Mouse (Mus musculus) CH12.LX (cell line): ENCODE data around the gene Tjp3. TPM values are rescaled to one million over a fixed set of nuclear protein-coding genes. Genes with fewer than 3 reads are reported as not detected.

Experiments used
- DNase-seq: peaks from one replicate; pipeline ENCODE4 v3.0.0-alpha.2; 2013; ENCODE audit errors: extremely low read depth
- H3K27ac ChIP-seq: 2 replicates; pipeline ENCODE4 v1.5.1; 2012; ENCODE audit warnings: low read depth, mild to moderate bottlenecking, control low read depth, moderate library complexity; ENCODE audit not compliant: insufficient read depth
- H3K27me3 ChIP-seq: replicated peaks from 2 replicates; pipeline ENCODE3; 2012; ENCODE audit warnings: inconsistent platforms
- H3K36me3 ChIP-seq, 2 experiments: replicated peaks in 1 of 2; 2 replicates each; pipeline versions ENCODE3 to v1.6.1; 2012; ENCODE audit warnings: inconsistent platforms in 1 of 2, low read length in 1 of 2, mild to moderate bottlenecking in 1 of 2, mixed read lengths in 1 of 2, moderate library complexity in 1 of 2; ENCODE audit not compliant: control insufficient read depth in 1 of 2, insufficient read depth in 1 of 2
- H3K4me1 ChIP-seq, 2 experiments: 2 replicates each; pipeline ENCODE4 v1.6.1; 2012; ENCODE audit warnings: inconsistent platforms in 1 of 2, moderate library complexity in 1 of 2; ENCODE audit not compliant: insufficient read depth in 2 of 2, control insufficient read depth in 1 of 2
- H3K4me2 ChIP-seq: 2 replicates; pipeline ENCODE4 v1.6.1; 2012; ENCODE audit warnings: low read depth, mild to moderate bottlenecking, control low read depth; ENCODE audit not compliant: poor library complexity, insufficient read depth, severe bottlenecking
- H3K4me3 ChIP-seq, 3 experiments: fragments of 150-350 bp in 1 of 3; sonication (generic) in 1 of 3; replicated peaks in 1 of 3; 2 replicates each; pipeline versions ENCODE3 to v1.5.1; 2011 to 2012; ENCODE audit warnings: low read depth in 2 of 3, low read length in 2 of 3, mild to moderate bottlenecking in 2 of 3, moderate library complexity in 2 of 3, control low read depth in 1 of 3, improper control_type of control experiment in 1 of 3, inconsistent platforms in 1 of 3, mixed read lengths in 1 of 3; ENCODE audit not compliant: poor library complexity in 1 of 3
- H3K79me2 ChIP-seq: replicated peaks from 2 replicates; pipeline ENCODE4 v1.6.1; 2012; ENCODE audit warnings: mild to moderate bottlenecking, moderate library complexity; ENCODE audit not compliant: control insufficient read depth, poor library complexity, insufficient read depth, severe bottlenecking; ENCODE audit errors: extremely low read depth
- H3K9ac ChIP-seq: 2 replicates; pipeline ENCODE4 v1.6.1; 2012; ENCODE audit warnings: low read depth, mild to moderate bottlenecking, control low read depth, moderate library complexity; ENCODE audit not compliant: insufficient read depth
- H3K9me3 ChIP-seq: replicated peaks from 2 replicates; pipeline ENCODE3; 2012; ENCODE audit warnings: low read length, inconsistent platforms, mixed read lengths
- CTCF ChIP-seq, 2 experiments: IDR thresholded peaks in 1 of 2; conservative IDR thresholded peaks in 1 of 2; 2 replicates each; pipeline ENCODE4 v1.5.1; 2011 to 2012; ENCODE audit warnings: low read depth in 2 of 2, low read length in 2 of 2, improper control_type of control experiment in 1 of 2, inconsistent platforms in 1 of 2, mild to moderate bottlenecking in 1 of 2, moderate library complexity in 1 of 2
- ETS1 ChIP-seq: conservative IDR thresholded peaks from 2 replicates; pipeline ENCODE4 v1.6.1; 2012; ENCODE audit warnings: low read depth, mild to moderate bottlenecking, inconsistent platforms, low read length, improper control_type of control experiment, moderate library complexity
- GABPA ChIP-seq: IDR thresholded peaks from 2 replicates; pipeline ENCODE4 v1.6.1; 2012; ENCODE audit warnings: low read depth, low read length, improper control_type of control experiment, inconsistent platforms; ENCODE audit not compliant: insufficient replicate concordance
- JUND ChIP-seq: conservative IDR thresholded peaks from 2 replicates; pipeline ENCODE4 v1.6.1; 2011; ENCODE audit warnings: low read depth, low read length, improper control_type of control experiment
- KAT2A ChIP-seq: IDR thresholded peaks from 2 replicates; pipeline ENCODE4 v1.6.1; 2012; ENCODE audit warnings: low read length, improper control_type of control experiment, inconsistent platforms; ENCODE audit not compliant: insufficient replicate concordance
- MAFK ChIP-seq: IDR thresholded peaks from 2 replicates; pipeline ENCODE4 v1.6.1; 2011; ENCODE audit warnings: low read length, improper control_type of control experiment; ENCODE audit not compliant: insufficient replicate concordance
- MAX ChIP-seq: IDR thresholded peaks from 2 replicates; pipeline ENCODE4 v1.6.1; 2011; ENCODE audit warnings: low read length, improper control_type of control experiment
- MAZ ChIP-seq: IDR thresholded peaks from 2 replicates; pipeline ENCODE4 v1.6.1; 2012; ENCODE audit warnings: low read depth, mild to moderate bottlenecking, inconsistent platforms, low read length, improper control_type of control experiment, moderate library complexity
- MEF2A ChIP-seq: IDR thresholded peaks from 2 replicates; pipeline ENCODE4 v1.6.1; 2014; ENCODE audit warnings: low read depth, mild to moderate bottlenecking, inconsistent platforms, low read length, improper control_type of control experiment, borderline replicate concordance
- MXI1 ChIP-seq: IDR thresholded peaks from 2 replicates; pipeline ENCODE4 v1.6.1; 2011; ENCODE audit warnings: mild to moderate bottlenecking, low read depth, low read length, improper control_type of control experiment
- NRF1 ChIP-seq: IDR thresholded peaks from 2 replicates; pipeline ENCODE4 v1.6.1; 2014; ENCODE audit warnings: low read depth, mild to moderate bottlenecking, inconsistent platforms, low read length, improper control_type of control experiment, moderate library complexity
- PAX5 ChIP-seq: IDR thresholded peaks from 2 replicates; pipeline ENCODE4 v1.6.1; 2012; ENCODE audit warnings: low read length, inconsistent platforms, mixed read lengths
- POLR2A ChIP-seq: IDR thresholded peaks from 2 replicates; pipeline ENCODE4 v1.6.1; 2011; ENCODE audit warnings: low read depth, mild to moderate bottlenecking, improper control_type of control experiment, low read length
- RCOR1 ChIP-seq: conservative IDR thresholded peaks from 2 replicates; pipeline ENCODE4 v1.6.1; 2012; ENCODE audit warnings: low read depth, mild to moderate bottlenecking, inconsistent platforms, low read length, improper control_type of control experiment
- SMC3 ChIP-seq: IDR thresholded peaks from 2 replicates; pipeline ENCODE4 v1.6.1; 2011; ENCODE audit warnings: low read depth, low read length, improper control_type of control experiment
- TBP ChIP-seq: conservative IDR thresholded peaks from 2 replicates; pipeline ENCODE4 v1.6.1; 2011; ENCODE audit warnings: low read depth, low read length, improper control_type of control experiment
- USF2 ChIP-seq: conservative IDR thresholded peaks from 2 replicates; pipeline ENCODE4 v1.6.1; 2011; ENCODE audit warnings: low read depth, low read length, improper control_type of control experiment
- ZC3H11A ChIP-seq: IDR thresholded peaks from 2 replicates; pipeline ENCODE4 v1.6.1; 2012; ENCODE audit warnings: low read depth, mild to moderate bottlenecking, inconsistent platforms, low read length, improper control_type of control experiment
- ZMIZ1 ChIP-seq: IDR thresholded peaks from 2 replicates; pipeline ENCODE4 v1.6.1; 2012; ENCODE audit warnings: low read depth, mild to moderate bottlenecking, inconsistent platforms, low read length, improper control_type of control experiment
- dilution Hi-C: fragments of 300-500 bp; cut with MboI; formaldehyde crosslinking; loops from 2 replicates; pipeline ENCODE4 v1.14.3; 2020; ENCODE audit warnings: low sequenced_read_pairs; ENCODE audit not compliant: extremely low pct_unique_long_range_greater_than_20kb, extremely low pct_ligation_motif_present
- in situ Hi-C: fragments of 300-500 bp; cut with MboI; formaldehyde crosslinking; loops from 3 replicates; pipeline ENCODE4 v1.14.3; 2019; ENCODE audit warnings: low sequenced_read_pairs, low pct_ligation_motif_present, low pct_unique_long_range_greater_than_20kb, mixed read lengths
- polyA plus RNA-seq: library from polyadenylated mRNA; unstranded; fragments of >175 nt; gene quantifications from 2 replicates; pipeline ENCODE4 v1.2.1, GENCODE M21; 2012; ENCODE audit warnings: low read depth; ENCODE audit not compliant: insufficient read length
- total RNA-seq, 2 experiments: library from RNA; depleted of rRNA; stranded (reverse); fragments of 300-350 nt in 1 of 2; fragments of >200 nt in 1 of 2; gene quantifications; 2 replicates each; pipeline ENCODE4 v1.2.3; 2012 to 2014

The Tjp3 gene
- total and polyA plus RNA-seq, 3 experiments: 0.42 to 7.2 (median 0.76) TPM

DNA sequence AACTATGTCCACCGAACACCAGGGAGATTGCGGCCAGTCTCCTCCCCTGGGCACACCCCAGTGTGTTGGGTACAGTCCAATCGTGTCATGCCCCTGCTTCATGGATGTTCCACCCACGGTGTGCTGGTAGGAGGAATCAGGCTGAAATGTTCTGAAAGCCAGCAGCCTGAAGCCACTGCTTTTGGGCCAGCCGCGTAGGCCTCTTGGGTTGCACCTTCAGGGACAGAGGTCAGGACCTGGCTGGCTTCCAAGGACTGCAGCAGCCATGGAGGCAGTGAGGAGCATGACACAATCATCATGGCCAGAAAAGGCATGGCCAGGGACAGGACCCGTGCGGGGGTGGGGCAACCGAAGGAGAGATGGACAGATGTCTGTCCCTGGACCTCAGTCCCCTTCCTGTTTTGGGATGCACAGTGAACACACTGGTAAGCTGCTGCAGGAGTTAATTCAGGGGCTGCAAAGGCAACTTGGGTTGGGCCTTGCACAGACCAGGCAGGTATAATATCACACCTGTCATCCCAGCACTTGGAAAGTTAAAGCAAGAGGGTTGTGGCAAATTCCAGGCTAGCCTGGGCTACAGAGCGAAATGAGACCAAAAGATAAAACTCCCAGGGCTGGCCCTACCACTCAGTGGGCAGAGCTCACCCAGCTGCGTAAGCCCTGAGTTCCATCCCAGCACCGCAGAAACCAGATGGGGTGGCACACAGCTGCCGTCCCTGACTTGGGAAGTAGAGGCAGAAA is 27.4 kb upstream of the Tjp3 start:
- Histone ChIP-seq H3K9me3 (no peaks in the 10 kb centered on the region), H3K4me1 (peaks cover 12 to 37% of the 10 kb centered on the region in 2 experiments; a peak in 3 of 4 replicates), H3K4me3 (no peak overlapping the region), H3K79me2 (peaks cover 15% of the 10 kb centered on the region), H3K27me3 (no peaks in the 10 kb centered on the region), H3K27ac (no peak overlapping the region), H3K4me2 (no peak overlapping the region), H3K9ac (no peak overlapping the region), H3K36me3 (peaks cover 60 to 74% of the 10 kb centered on the region in 2 experiments)
- no peak for DNase-seq
- TF ChIP-seq ZC3H11A (no peak), POLR2A (no peak), ETS1 (no peak), JUND (no peak), TBP (no peak)
- in situ Hi-C loops: no loop called here
- dilution Hi-C loops: no loop called here

DNA sequence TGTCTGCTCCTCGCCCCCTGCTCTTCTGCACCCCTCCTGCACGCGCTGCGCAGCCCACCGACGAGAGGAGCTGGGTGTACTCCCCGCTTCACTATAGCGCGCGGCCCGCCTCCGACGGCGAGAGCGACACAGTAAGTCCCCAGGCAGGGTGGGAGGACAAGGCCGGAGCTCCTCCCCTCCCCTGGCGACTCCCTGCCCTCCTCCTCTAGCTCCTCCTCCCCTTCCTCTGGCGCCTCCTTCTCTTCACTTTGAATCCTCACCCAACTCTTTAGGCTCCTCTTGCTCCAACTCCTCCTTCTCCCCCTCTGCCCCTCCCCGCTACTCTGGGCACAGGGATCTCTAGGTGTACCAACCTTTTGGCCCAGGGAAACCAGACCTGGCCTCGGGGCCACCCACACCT is 25.9 kb upstream of the Tjp3 start:
- H3K27me3 ChIP-seq: no peaks in the 10 kb centered on the region
- in situ Hi-C loops: no loop called here
- H3K4me1 ChIP-seq: peaks cover 12 to 29% of the 10 kb centered on the region in 2 experiments; a peak in 3 of 4 replicates
- H3K9me3 ChIP-seq: no peaks in the 10 kb centered on the region
- no peak overlapping the region for H3K9ac ChIP-seq
- TF ChIP-seq GABPA (no peak), ZMIZ1 (no peak), MXI1 (no peak), KAT2A (no peak), MAFK (no peak), MAZ (no peak), POLR2A (no peak), RCOR1 (no peak), TBP (no peak), MEF2A (no peak), MAX (no peak), CTCF (conservative IDR thresholded peaks at IDR 0.05 in 1 of 2, IDR thresholded peaks at IDR 0.05 in 1 of 2; ENCODE audit: low read depth in 2 of 2, low read length in 2 of 2) (no peak), PAX5 (no peak), SMC3 (no peak), USF2 (no peak), NRF1 (no peak)
- peaks cover 60 to 74% of the 10 kb centered on the region in 2 experiments for H3K36me3 ChIP-seq
- peaks cover 12% of the 10 kb centered on the region for H3K79me2 ChIP-seq
- H3K4me2 ChIP-seq: no peak overlapping the region
- H3K4me3 ChIP-seq: no peak overlapping the region
- no peak overlapping the region for H3K27ac ChIP-seq
- DNase-seq: no peak
- dilution Hi-C loops: no loop called here
